Mouse (Mus musculus) kidney, postnatal 0 days (tissue): ENCODE measurements at regions not wholly inside any gene's neighbourhood (a gene's known extent, or its start where the extent isn't known, plus 50 kb on each side); places are given as distances from the start of the nearest gene placed in this dataset.

Experiments used
- ATAC-seq: fragments of 200-750 bp; cut with Nextera tagmentation; replicated peaks from 2 replicates; pipeline ENCODE4 v1.8.0; 2017; ENCODE audit warnings: low read depth, moderate number of reproducible peaks, moderate TSS enrichment, moderate library complexity; ENCODE audit not compliant: low FRiP score
- DNase-seq: peaks from one replicate; pipeline ENCODE4 v3.0.0-alpha.2; 2016; ENCODE audit warnings: low spot score
- H3K27ac ChIP-seq: fragments of 300-500 bp; sonication (generic); 2 replicates; pipeline ENCODE4 v1.5.1; 2014; ENCODE audit warnings: mild to moderate bottlenecking
- H3K27me3 ChIP-seq: fragments of 300-500 bp; sonication (generic); 2 replicates; pipeline ENCODE4 v1.6.1; 2014; ENCODE audit warnings: low read length, mixed read lengths; ENCODE audit not compliant: insufficient read depth
- H3K36me3 ChIP-seq: fragments of 300-500 bp; sonication (generic); 2 replicates; pipeline ENCODE4 v1.6.1; 2014; ENCODE audit warnings: low read length, mixed read lengths; ENCODE audit not compliant: insufficient read depth
- H3K4me1 ChIP-seq: fragments of 300-500 bp; sonication (generic); replicated peaks from 2 replicates; pipeline ENCODE4 v1.6.1; 2014; ENCODE audit warnings: antibody characterized with exemption, low read length, mixed read lengths; ENCODE audit not compliant: insufficient read depth
- H3K4me2 ChIP-seq: fragments of 300-500 bp; sonication (generic); 2 replicates; pipeline ENCODE4 v1.6.1; 2014; ENCODE audit warnings: mild to moderate bottlenecking, low read length, moderate library complexity, mixed read lengths
- H3K4me3 ChIP-seq: fragments of 300-500 bp; sonication (generic); replicated peaks from 2 replicates; pipeline ENCODE4 v1.5.1; 2014; ENCODE audit warnings: low read depth, low read length
- H3K9ac ChIP-seq: fragments of 300-500 bp; sonication (generic); 2 replicates; pipeline ENCODE4 v1.6.1; 2014; ENCODE audit warnings: low read depth, low read length
- H3K9me3 ChIP-seq: fragments of 300-500 bp; sonication (generic); replicated peaks from 2 replicates; pipeline ENCODE4 v1.6.1; 2016; ENCODE audit warnings: low read length, inconsistent platforms, mixed read lengths
- CTCF ChIP-seq: IDR thresholded peaks from 2 replicates; pipeline ENCODE4 v1.5.1; 2016; ENCODE audit warnings: antibody characterized with exemption, low read depth, mild to moderate bottlenecking, moderate library complexity
- WGBS: fragments of 180-500 bp; shearing (Covaris S2); extraction: QIAGEN DNeasy Blood & Tissue Kit; methylation state at CpG from one replicate; pipeline ENCODE4 v1.1.7; 2014; 5-methylcytosine and 5-hydroxymethylcytosine counted together

- no peak overlapping the region for H3K27ac ChIP-seq
- H3K36me3 ChIP-seq = no peaks in the 10 kb centered on the region
- H3K4me2 ChIP-seq = peak overlapping the region; percentile 54
- H3K4me1 ChIP-seq = no peaks in the 10 kb centered on the region
- TF ChIP-seq CTCF = peak; percentile 84
- 9% methylated on average over 22 of the region's 22 CpGs for WGBS
- no peaks in the 10 kb centered on the region for H3K27me3 ChIP-seq
- peak; percentile 52 for ATAC-seq
- H3K9ac ChIP-seq = no peak overlapping the region
- H3K4me3 ChIP-seq = peak overlapping the region; percentile 20; the same call in 1 of the 2 replicates
- H3K9me3 ChIP-seq = no peaks in the 10 kb centered on the region
- peak; percentile 81 for DNase-seq
Measured at GRCm38 (mm10) chr9:46814478-46815241, 183.9 kb upstream of the Gm4791 start.

- DNase-seq = no peak
- H3K4me1 ChIP-seq = no peaks in the 10 kb centered on the region
- H3K9me3 ChIP-seq = no peaks in the 10 kb centered on the region
- no peak overlapping the region for H3K4me2 ChIP-seq
- ATAC-seq = no peak
- no peak overlapping the region for H3K27ac ChIP-seq
- no peak overlapping the region for H3K9ac ChIP-seq
- no peaks in the 10 kb centered on the region for H3K36me3 ChIP-seq
- no peaks in the 10 kb centered on the region for H3K27me3 ChIP-seq
- 84% methylated on average over 7 of the region's 7 CpGs for WGBS
- no peak for TF ChIP-seq CTCF
- H3K4me3 ChIP-seq = no peak overlapping the region
Measured at GRCm38 (mm10) chr9:46810266-46810665, 188.3 kb upstream of the Gm4791 start.

GRCm38 (mm10) chr9:46795446-46795845 lies 203.1 kb upstream of the Gm4791 start:
- Histone ChIP-seq H3K9me3 (no peaks in the 10 kb centered on the region), H3K27me3 (no peaks in the 10 kb centered on the region), H3K4me2 (no peak overlapping the region), H3K27ac (no peak overlapping the region), H3K9ac (no peak overlapping the region), H3K4me1 (no peaks in the 10 kb centered on the region), H3K4me3 (no peak overlapping the region), H3K36me3 (no peaks in the 10 kb centered on the region)
- TF ChIP-seq CTCF = no peak
- WGBS = 64% methylated on average over 11 of the region's 11 CpGs
- no peak for DNase-seq
- no peak for ATAC-seq

GRCm38 (mm10) chr9:46789036-46789435 lies 209.5 kb upstream of the Gm4791 start:
- Histone ChIP-seq H3K36me3 (no peaks in the 10 kb centered on the region), H3K4me1 (no peaks in the 10 kb centered on the region), H3K4me3 (no peak overlapping the region), H3K27ac (no peak overlapping the region), H3K9ac (no peak overlapping the region), H3K27me3 (no peaks in the 10 kb centered on the region), H3K9me3 (no peaks in the 10 kb centered on the region), H3K4me2 (no peak overlapping the region)
- DNase-seq = no peak
- TF ChIP-seq CTCF = no peak
- no peak for ATAC-seq
- 68% methylated on average over 10 of the region's 10 CpGs for WGBS

- Histone ChIP-seq H3K4me1 (no peaks in the 10 kb centered on the region), H3K4me3 (no peak overlapping the region), H3K9ac (no peak overlapping the region), H3K4me2 (no peak overlapping the region), H3K9me3 (no peaks in the 10 kb centered on the region), H3K36me3 (no peaks in the 10 kb centered on the region), H3K27me3 (no peaks in the 10 kb centered on the region), H3K27ac (no peak overlapping the region)
- DNase-seq (no peak), ATAC-seq (no peak)
- TF ChIP-seq CTCF = no peak
- 79% methylated on average over 5 of the region's 5 CpGs for WGBS
Measured at GRCm38 (mm10) chr9:46788456-46788855, 210.1 kb upstream of the Gm4791 start.

- Histone ChIP-seq H3K27me3 (no peaks in the 10 kb centered on the region), H3K9me3 (no peaks in the 10 kb centered on the region), H3K9ac (no peak overlapping the region), H3K4me2 (no peak overlapping the region), H3K4me3 (no peak overlapping the region), H3K27ac (no peak overlapping the region), H3K36me3 (no peaks in the 10 kb centered on the region), H3K4me1 (no peaks in the 10 kb centered on the region)
- ATAC-seq = no peak
- DNase-seq = no peak
- no peak for TF ChIP-seq CTCF
- 83% methylated on average over 17 of the region's 17 CpGs for WGBS
Measured at GRCm38 (mm10) chr9:46784355-46784975, 214.1 kb upstream of the Gm4791 start.
